18 mouse cellular contexts compared by ENCODE assay signal in the genomic region with DNA sequence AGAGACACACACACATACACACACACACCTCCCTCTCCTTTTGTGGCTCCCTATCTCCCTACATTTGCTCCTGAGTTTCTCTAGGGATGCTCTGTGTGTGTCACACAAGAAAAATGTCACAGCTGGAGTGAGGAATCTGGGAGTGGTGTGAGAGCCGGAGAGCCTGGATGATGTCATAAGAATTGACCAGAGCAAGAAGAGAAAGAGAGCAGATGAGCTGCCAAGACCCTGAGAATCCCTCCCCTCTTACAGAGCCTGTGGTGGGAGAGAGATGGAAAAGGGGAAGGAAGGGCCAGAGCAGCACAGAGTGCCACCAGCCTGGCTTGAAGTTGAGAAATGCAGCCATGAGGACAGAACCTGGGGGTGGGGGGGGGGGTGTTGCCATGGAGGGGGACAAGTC. TPM values are rescaled to one million over a fixed set of nuclear protein-coding genes. Genes with fewer than 3 reads are reported as not detected.
DNase-seq lines count a peak whose midpoint lies in the region; ATAC-seq and TF ChIP-seq lines count a peak whose summit lies in the region.
"Had no signal": no experiment of that assay in that cellular context is flagged by ENCODE, and none has a peak within 500 bp of the region (broad histone marks: within the 10 kb centered on the region; RNA-seq: fewer than 3 reads in every experiment).

No protein-coding gene starts in this region.

- no peak overlapping the region for H3K9ac ChIP-seq in lung, embryonic 14.5 days
- H3K9ac ChIP-seq: embryonic facial prominence, embryonic 15.5 days; liver, embryonic 15.5 days; midbrain, embryonic 12.5 days had no signal

- WGBS in heart, embryonic 10.5 days: 23% methylated on average over 1 of the region's 1 CpGs
- 15% methylated on average over 1 of the region's 1 CpGs for WGBS in lung, embryonic 14.5 days

- peak; percentile 58 for ATAC-seq in lung, embryonic 14.5 days (ENCODE audit: insufficient read depth)
- peak; percentile 75 for ATAC-seq in megakaryocyte, adult 5-6 weeks (ENCODE audit: poor library complexity, severe bottlenecking)
- ATAC-seq: activated CD4-positive, CD25-positive, alpha-beta regulatory T cell, adult 4 months; forebrain, embryonic 14.5 days had no signal

- no peaks in the 10 kb centered on the region for H3K27me3 ChIP-seq in heart, embryonic 10.5 days (ENCODE audit: insufficient read depth, poor library complexity, severe bottlenecking)
- no peaks in the 10 kb centered on the region for H3K27me3 ChIP-seq in lung, embryonic 14.5 days (ENCODE audit: insufficient read depth, low read length)
- H3K27me3 ChIP-seq: embryonic facial prominence, embryonic 15.5 days; liver, embryonic 15.5 days; midbrain, embryonic 12.5 days had no signal

- H3K4me1 ChIP-seq in heart, embryonic 10.5 days: no peaks in the 10 kb centered on the region
- no peaks in the 10 kb centered on the region for H3K4me1 ChIP-seq in lung, embryonic 14.5 days (ENCODE audit: insufficient read depth)
- H3K4me1 ChIP-seq: embryonic facial prominence, embryonic 15.5 days; liver, embryonic 15.5 days; midbrain, embryonic 12.5 days had no signal

- H3K4me3 ChIP-seq in heart, embryonic 10.5 days: no peak overlapping the region
- H3K4me3 ChIP-seq in lung, embryonic 14.5 days (ENCODE audit: low read depth, low read length): no peak overlapping the region
- H3K4me3 ChIP-seq: embryonic facial prominence, embryonic 15.5 days; liver, embryonic 15.5 days; midbrain, embryonic 12.5 days had no signal

- H3K4me2 ChIP-seq in lung, embryonic 14.5 days: no peak overlapping the region
- H3K4me2 ChIP-seq: embryonic facial prominence, embryonic 15.5 days; liver, embryonic 15.5 days; midbrain, embryonic 12.5 days had no signal

- H3K9me3 ChIP-seq in heart, embryonic 10.5 days: no peaks in the 10 kb centered on the region
- no peaks in the 10 kb centered on the region for H3K9me3 ChIP-seq in lung, embryonic 14.5 days (ENCODE audit: low read depth, low read length)
- H3K9me3 ChIP-seq: embryonic facial prominence, embryonic 15.5 days; G1E; liver, embryonic 15.5 days; midbrain, embryonic 12.5 days had no signal

- peak; percentile 78 for DNase-seq in heart, embryonic 10.5 days (ENCODE audit: low spot score)
- DNase-seq in heart, adult 18-20 months: no peak
- DNase-seq in lung, embryonic 14.5 days: peak; percentile 52
- DNase-seq in lung, adult 18-20 months: no peak
- DNase-seq in Muller cell, postnatal 12 days (ENCODE audit: inconsistent ontology term): peak; percentile 80
- DNase-seq in gastrocnemius, postnatal 4 days (ENCODE audit: low spot score in 2 of 2): no peak
- DNase-seq in adrenal gland, postnatal 25 days: no peak
- DNase-seq: cerebellum, postnatal 36 days; heart, postnatal 36 days; kidney, postnatal 36 days; left cerebral cortex, postnatal 4 days had no signal

- H3K27ac ChIP-seq in heart, embryonic 10.5 days: no peak overlapping the region
- no peak overlapping the region for H3K27ac ChIP-seq in lung, embryonic 14.5 days (ENCODE audit: low read depth)
- H3K27ac ChIP-seq: embryonic facial prominence, embryonic 15.5 days; liver, embryonic 15.5 days; midbrain, embryonic 12.5 days had no signal

- no peak for TF ChIP-seq CTCF in lung, embryonic 14.5 days (IDR thresholded peaks at IDR 0.05; ENCODE audit: low read depth)

- H3K36me3 ChIP-seq in heart, embryonic 10.5 days: no peaks in the 10 kb centered on the region
- no peaks in the 10 kb centered on the region for H3K36me3 ChIP-seq in lung, embryonic 14.5 days (ENCODE audit: insufficient read depth)
- H3K36me3 ChIP-seq: embryonic facial prominence, embryonic 15.5 days; G1E; liver, embryonic 15.5 days; midbrain, embryonic 12.5 days had no signal

RNA-seq across cellular contexts. Expression of a gene that starts 44.6 kb away (rescaled TPM):
- polyA plus RNA-seq in heart, embryonic 10.5 days (2016; fragmentation: Nextera tagmentation; extraction: Ambion mirVana): 7.3 and 14.8 TPM in 2 replicates
- total RNA-seq in heart, adult 18-20 months (2021): 1 to 10 TPM; 1.2 to 1.3 TPM
- polyA plus RNA-seq in lung, embryonic 14.5 days (2014; fragmentation: Nextera tagmentation; extraction: Ambion mirVana): 17.4 and 17.6 TPM in 2 replicates
- total RNA-seq in megakaryocyte, adult 5-6 weeks (2015): 2.5 and 3.7 TPM in 2 replicates
- 3.9 and 5.2 TPM in 2 replicates for total RNA-seq in megakaryocyte, adult 5-6 weeks (2017)
- total RNA-seq in gastrocnemius, postnatal 4 days (2021): 10 to 100 TPM; 15.6 to 15.7 TPM
- total RNA-seq in adrenal gland, postnatal 25 days (2021): 2.1 and 3.2 TPM in 2 replicates

Comparison
In these comparisons a context has a peak if more than half of its experiments do, and no peak if none do; other contexts are left out.
1. DNase-seq: peak in heart, embryonic 10.5 days (single experiment), lung, embryonic 14.5 days (single experiment) and Muller cell, postnatal 12 days (single experiment); none in heart, adult 18-20 months (0 of 2), lung, adult 18-20 months (0 of 2), gastrocnemius, postnatal 4 days (0 of 2) and adrenal gland, postnatal 25 days (single experiment).